Mouse (Mus musculus): ENCODE data around the gene Thbd. TPM values are rescaled to one million over a fixed set of nuclear protein-coding genes. Genes with fewer than 3 reads are reported as not detected.

Gene Thbd
- 21.6 and 29.0 TPM in 2 replicates for polyA plus RNA-seq (2012; rRNA removed)

DNA sequence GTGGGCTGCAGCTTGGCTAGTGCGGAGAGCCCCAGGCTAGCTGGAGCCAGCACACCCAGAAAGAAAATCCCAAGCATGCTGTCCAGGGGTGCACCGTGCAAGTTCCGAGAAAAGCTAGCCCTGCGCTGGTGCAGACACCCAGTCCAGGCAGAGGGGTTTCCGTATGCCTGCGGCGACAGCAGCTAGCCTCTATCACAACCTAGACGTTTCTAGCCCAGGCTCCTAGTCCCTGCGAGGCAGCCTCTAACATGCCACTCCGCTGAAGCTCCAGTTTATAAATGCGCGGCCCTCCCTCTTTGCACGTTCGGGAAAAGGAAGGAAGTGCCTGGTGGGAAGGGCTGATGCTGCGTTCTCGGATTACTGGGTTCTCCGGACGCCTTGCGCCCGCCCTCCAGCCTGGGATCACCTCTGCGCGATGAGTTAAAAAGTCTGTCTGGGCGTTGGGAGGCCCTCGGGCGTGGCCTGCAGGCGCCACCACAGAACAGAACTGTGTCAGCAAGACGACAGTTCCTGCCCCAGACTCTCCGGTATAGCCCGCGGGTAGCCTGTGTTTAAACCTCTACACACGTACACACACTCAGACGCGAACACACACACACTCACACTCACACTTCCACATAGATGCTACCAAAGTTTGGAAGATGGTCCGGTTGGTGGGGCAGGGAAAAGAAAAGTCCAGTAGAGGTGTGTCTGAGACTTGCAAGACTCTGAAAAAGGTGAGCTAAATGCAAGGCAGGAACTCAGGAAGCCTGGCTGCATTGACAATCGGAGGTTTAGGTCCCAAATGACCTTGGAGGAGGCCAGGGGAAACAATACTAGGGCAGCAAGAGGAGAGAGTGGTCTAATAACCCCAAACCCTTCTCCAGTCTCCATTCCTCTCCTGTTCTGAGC is at the start of gene Thbd:
TSS of gene Thbd (minus strand) at position 319 of the 891 bp plus-strand sequence.

DNA sequence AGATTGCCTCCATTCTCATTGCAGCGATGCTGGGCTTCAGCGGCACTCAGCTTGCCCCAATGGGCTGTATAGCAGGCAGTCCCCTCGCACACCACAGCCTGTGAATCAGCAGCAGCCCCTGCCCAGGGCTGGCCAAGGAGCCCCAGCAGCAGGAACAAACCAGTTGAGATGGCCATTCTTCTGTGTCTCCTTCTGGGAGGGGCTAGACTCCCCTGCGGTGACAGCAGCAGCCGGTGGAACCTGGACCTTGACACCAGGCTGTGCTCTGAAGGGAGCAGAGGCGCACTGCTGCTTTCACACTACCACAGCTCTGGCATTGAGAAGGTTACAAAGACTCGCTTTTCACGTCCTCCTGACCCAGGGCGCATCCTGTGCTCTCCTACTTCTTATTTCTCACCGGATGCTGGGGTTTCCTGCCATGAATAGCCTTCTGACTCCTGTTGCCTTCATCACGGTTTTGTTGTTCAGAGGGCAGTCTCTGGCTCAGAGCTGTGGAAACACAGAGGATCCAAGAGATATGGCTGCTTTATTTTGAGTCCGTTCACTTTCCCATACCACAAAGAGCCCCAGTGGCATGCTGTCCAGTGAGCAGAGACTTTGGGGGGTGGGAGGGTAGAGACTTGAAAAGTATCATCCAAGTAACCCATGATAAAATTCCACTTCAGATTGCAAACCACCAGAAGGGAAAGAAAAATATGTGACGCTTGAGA is 35.4 kb upstream of the Thbd start, which contains the start of gene Cd93:
TSS of gene Cd93 (minus strand) at position 315 of the 710 bp plus-strand sequence.

DNA sequence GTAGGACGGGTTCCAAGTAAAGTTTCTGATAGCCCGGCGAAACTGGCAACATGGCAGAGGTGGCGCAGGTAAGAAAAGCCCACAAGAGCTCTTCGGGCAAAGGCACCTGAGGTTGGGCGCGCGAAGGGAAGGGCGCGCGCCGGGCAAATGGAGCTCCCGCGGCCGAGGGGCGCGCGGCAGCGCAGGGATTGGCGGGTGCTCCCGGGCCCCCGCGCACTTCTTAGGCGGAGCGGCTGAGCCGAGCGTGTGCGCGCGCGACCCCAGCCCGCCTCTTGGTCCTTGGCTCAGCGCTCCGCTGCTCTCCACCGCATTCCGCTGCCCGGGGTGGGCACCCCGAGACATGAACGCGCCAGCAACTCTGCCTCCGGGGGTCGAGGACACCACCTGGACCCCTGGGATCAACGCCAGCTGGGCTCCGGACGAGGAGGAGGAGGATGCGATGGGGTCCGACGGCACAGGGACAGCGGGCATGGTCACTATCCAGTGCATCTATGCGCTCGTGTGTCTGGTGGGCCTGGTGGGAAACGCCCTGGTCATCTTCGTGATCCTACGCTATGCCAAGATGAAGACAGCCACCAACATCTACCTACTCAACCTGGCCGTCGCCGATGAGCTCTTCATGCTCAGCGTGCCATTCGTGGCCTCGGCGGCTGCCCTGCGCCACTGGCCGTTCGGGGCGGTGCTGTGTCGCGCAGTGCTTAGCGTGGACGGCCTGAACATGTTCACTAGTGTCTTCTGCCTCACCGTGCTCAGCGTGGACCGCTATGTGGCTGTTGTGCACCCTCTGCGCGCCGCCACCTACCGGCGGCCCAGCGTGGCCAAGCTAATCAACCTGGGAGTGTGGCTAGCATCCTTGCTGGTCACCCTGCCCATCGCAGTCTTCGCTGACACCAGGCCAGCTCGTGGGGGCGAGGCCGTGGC is 12.6 kb downstream of the Thbd start, which contains the start of gene Sstr4:
TSS of gene Sstr4 (plus strand) at position 214 of the 921 bp plus-strand sequence.

Other genes with a start within 250 kb of the Thbd start
- 0.20 and 0.25 TPM in 2 replicates for gene Sstr4, start 12.8 kb downstream of the Thbd start, polyA plus RNA-seq (2012; rRNA removed)
- gene Cd93, start 35.4 kb upstream of the Thbd start, polyA plus RNA-seq (2012; rRNA removed), result 1.4 and 1.9 TPM in 2 replicates

Measured in stomach, adult 2 months (tissue).